Mouse (Mus musculus): Measurements from ENCODE around the gene Cd248.

The Cd248 gene

DNA sequence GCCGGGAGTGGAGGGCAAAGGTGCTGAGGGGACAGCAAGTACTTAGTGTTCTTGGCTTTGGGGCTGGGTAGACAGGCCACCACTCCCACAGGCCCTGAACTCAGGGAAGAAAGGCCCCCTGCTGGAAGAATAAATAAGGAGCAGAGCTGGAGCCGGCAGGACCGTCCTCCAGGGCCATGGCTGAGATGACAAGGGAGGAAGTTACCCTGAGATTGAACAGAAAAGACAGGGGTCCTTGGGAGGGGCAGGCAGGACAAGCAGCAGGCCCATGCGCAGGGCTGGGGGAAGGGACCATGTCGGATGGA is 40.3 kb downstream of the Cd248 start:
- no peak for DNase-seq

- no peak for DNase-seq
Measured at GRCm38 (mm10) chr19:5108702-5109101, 40.8 kb downstream of the Cd248 start.

- peak; percentile 59 for DNase-seq
Measured at GRCm38 (mm10) chr19:5109659-5110453, 42.0 kb downstream of the Cd248 start.

DNA sequence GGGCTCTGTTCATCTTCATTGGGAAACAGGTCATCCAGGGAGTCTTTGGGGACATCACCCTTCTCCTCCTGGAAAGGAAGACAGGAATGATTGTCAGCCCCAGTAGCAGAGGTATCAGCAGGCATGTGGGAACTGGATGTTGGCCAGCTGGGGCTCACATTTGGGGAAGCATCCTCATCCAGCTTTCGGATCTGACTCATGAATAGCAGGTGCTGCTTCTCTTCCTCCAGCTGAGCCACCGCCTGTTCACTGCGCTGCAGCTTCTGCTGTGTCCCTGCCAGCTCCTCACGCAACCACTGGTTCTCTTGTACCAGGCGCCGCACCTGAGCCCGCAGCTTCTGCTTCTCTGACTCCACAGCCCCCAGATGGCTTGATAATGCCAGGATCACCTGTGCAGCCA is 45.9 kb downstream of the Cd248 start:
- DNase-seq: peak; percentile 62

GRCm38 (mm10) chr19:5117494-5118383 is 49.9 kb downstream of the Cd248 start:
- peak; percentile 92 for DNase-seq

GRCm38 (mm10) chr19:5118384-5118698 is 50.5 kb downstream of the Cd248 start, which contains the start of gene Klc2:
Gene Klc2, minus strand, starts transcription at chr19:5118560.
- no peak for DNase-seq

All from cerebellum, adult 9-11 months (tissue).